Mouse (Mus musculus) natural killer cell, adult 2 months (primary cell): ENCODE measurements around the gene Slc17a5.

ENCODE experiments used
- DNase-seq, 2 experiments: peaks; one replicate each; pipeline ENCODE4 v3.0.0; 2022; ENCODE audit warnings: low spot score in 2 of 2

The Slc17a5 gene

GRCm38 (mm10) chr9:78559479-78559878, 28.4 kb downstream of the Slc17a5 start:
- DNase-seq, result no peak

GRCm38 (mm10) chr9:78558586-78559214, 29.1 kb downstream of the Slc17a5 start:
- DNase-seq, result no peak

- DNase-seq, result no peak
Measured at GRCm38 (mm10) chr9:78557041-78557440, 30.8 kb downstream of the Slc17a5 start.

- DNase-seq, result peak; percentile 58 to 67
Measured at GRCm38 (mm10) chr9:78552984-78553383, 34.9 kb downstream of the Slc17a5 start.

- DNase-seq, result no peak
Measured at GRCm38 (mm10) chr9:78551761-78552160, 36.1 kb downstream of the Slc17a5 start.

GRCm38 (mm10) chr9:78547742-78548141, 40.1 kb downstream of the Slc17a5 start:
- no peak for DNase-seq

GRCm38 (mm10) chr9:78546944-78547343, 40.9 kb downstream of the Slc17a5 start:
- no peak for DNase-seq

GRCm38 (mm10) chr9:78541758-78542157, 46.1 kb downstream of the Slc17a5 start:
- no peak for DNase-seq

- no peak for DNase-seq
Measured at GRCm38 (mm10) chr9:78538421-78538820, 49.4 kb downstream of the Slc17a5 start.

GRCm38 (mm10) chr9:78537154-78537873, 50.5 kb downstream of the Slc17a5 start:
- no peak for DNase-seq

- DNase-seq, result no peak
Measured at GRCm38 (mm10) chr9:78534606-78535005, 53.2 kb downstream of the Slc17a5 start.

- peak; percentile 60 to 63 for DNase-seq
Measured at GRCm38 (mm10) chr9:78533296-78533935, 54.4 kb downstream of the Slc17a5 start.

GRCm38 (mm10) chr9:78532341-78532819, 55.5 kb downstream of the Slc17a5 start:
- DNase-seq, result no peak

- DNase-seq, result no peak
Measured at GRCm38 (mm10) chr9:78531816-78532215, 56.0 kb downstream of the Slc17a5 start.

- DNase-seq, result peak; percentile 71 to 82
Measured at GRCm38 (mm10) chr9:78527767-78528381, 60.0 kb downstream of the Slc17a5 start.

- DNase-seq, result peak; percentile 81 to 85
Measured at GRCm38 (mm10) chr9:78527301-78527761, 60.5 kb downstream of the Slc17a5 start.

GRCm38 (mm10) chr9:78526206-78526605, 61.6 kb downstream of the Slc17a5 start:
- DNase-seq, result no peak

- DNase-seq, result no peak
Measured at GRCm38 (mm10) chr9:78525451-78526135, 62.2 kb downstream of the Slc17a5 start.

GRCm38 (mm10) chr9:78521689-78522088, 66.2 kb downstream of the Slc17a5 start:
- DNase-seq, result peak; percentile 50 to 58

- DNase-seq, result peak in 1 of 2 experiments; percentile 12
Measured at GRCm38 (mm10) chr9:78520780-78521601, 66.8 kb downstream of the Slc17a5 start.
